Mouse (Mus musculus): Measurements from ENCODE around the gene Gm21411. TPM values are rescaled to one million over a fixed set of nuclear protein-coding genes. Genes with fewer than 3 reads are reported as not detected.
"Not testable (repeated sequence)": the region's sequence is repeated elsewhere in the genome, so short reads cannot be mapped to it uniquely, and the experiment has no call there.

The Gm21411 gene
- total RNA-seq (2021): not detected

DNA sequence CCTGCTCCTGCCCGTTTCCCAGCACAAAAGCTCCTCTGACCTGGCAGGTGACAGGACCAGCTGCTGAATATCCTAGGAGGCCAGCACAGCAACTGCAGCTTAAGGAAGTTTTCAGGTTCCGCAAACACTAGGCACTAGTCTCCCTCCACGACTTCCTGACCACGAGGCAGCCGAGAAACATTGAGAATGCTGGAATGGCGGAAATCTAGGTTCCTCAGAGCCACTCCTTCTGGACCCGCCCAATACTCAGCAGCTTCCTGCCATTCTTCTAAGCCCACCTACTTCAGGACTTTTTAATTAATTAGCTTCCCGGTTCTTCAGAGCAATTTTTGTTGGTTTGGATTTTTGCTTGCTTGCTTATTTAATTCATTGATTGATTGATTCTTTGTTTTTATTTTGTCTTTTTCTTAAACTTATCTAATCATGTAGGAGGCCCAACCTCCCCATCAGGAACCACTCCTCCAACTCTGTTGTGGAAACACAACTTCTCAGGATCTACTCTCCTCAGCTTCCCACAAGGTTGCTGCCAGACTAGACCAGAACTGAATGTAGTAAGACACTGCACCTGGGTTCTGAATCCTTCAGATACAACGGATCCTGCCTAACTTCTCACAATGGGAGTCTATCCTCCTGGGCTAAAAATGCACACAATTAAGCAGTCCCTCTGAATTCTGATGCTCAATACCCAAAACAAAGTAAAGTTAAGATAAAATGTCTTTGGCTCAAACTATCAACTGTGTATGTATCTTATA, at the start of gene Gm21411:
Gm21411 (minus strand) TSS at position 205 of the 752 bp plus-strand sequence.
- not testable (repeated sequence) for DNase-seq

DNA sequence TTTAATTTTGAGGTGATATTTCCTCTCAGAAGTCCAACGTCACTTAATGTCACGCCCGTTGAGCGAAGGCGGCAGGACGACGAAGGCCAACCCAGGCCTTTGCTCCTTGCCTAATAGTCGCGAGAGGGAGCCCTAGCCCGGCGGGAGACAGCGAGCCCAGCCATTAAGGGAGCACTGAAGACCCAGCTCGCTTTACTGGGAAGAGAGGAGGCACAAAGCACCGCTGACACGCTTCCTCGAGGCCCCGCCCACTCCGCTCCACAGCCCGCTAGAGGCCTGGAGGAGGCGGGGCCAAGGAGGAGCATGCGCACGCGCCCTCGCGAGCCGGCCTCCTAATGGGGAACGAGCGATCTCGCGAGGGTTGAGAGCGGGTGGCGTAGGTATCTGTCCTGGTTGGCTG, 32.3 kb upstream of the Gm21411 start:
- not testable (repeated sequence) for DNase-seq

DNA sequence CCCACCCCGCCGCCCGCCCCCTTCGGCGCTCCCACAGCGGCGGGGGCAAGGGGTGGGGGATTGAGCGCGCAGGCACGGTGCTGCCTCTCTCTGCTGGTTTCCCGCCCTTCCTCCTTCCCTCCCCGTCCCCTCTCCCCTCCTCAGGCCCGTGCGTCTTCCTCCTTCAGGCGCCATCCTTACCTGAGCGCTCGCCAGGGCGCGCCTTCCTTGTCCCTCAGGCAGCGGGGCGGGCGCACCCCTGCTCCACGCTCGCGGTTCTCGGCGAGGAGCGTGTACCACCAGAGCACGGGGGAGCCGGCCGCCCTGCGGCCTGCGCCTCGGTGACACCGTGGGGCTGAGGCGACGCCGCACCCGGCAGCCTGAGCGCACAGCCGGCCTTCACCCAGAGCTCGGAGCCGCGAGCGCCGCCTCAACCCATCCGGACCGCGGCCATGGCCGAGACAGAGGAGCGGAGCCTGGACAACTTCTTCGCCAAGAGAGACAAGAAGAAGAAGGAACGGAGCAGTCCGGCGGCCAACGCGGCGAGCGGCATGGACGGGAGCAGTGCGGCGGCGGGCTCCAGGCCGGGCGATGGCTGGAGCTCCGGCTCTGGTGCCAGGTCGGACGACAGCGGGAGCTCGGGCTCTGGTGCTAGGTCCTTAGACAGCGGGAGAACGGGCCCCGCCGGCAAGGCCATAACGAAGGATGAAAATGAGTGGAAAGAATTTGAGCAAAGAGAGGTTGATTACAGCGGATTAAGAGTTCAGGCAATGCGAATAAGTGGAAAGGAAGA, 23.1 kb upstream of the Gm21411 start:
- no peak for DNase-seq

DNA sequence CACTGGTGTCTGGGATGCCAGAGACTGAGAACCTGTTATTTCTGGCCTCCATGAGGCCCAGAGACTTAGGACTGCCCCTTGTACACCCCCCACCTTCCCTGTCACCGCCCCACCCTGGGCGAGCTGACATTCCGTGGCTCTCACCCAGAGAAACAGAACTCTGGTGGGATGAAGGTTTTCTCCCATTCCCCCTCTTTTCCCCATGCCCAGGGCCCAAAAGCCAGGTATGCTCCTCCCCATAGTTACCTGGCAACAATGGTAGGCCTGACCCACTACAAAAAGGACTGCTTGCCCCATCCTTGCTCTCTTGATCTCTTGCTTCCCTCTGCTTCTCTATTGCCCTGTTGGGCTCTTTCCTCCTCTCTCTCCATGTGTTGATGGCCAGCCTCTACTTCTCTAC, 5.8 kb upstream of the Gm21411 start:
- DNase-seq: no peak

DNA sequence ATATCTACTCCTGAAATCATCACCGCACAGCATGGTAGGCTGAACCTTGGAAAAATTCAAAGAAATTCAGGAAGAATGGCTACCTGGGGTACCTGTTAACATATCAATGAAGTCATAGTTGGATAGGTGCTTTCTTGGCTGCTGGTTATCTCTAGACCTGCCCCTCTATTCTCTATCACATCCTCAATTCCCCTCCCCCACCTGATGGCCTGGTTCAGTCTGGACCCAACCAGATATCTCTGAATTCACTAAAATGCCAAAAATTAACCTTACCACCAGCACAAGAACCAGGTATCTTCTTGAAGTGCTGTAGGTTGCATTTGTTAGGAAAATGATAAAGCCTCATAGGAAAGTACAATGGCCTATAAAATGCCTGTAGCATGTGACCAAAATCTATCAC, 1.3 kb downstream of the Gm21411 start:
- not testable (repeated sequence) for DNase-seq

DNA sequence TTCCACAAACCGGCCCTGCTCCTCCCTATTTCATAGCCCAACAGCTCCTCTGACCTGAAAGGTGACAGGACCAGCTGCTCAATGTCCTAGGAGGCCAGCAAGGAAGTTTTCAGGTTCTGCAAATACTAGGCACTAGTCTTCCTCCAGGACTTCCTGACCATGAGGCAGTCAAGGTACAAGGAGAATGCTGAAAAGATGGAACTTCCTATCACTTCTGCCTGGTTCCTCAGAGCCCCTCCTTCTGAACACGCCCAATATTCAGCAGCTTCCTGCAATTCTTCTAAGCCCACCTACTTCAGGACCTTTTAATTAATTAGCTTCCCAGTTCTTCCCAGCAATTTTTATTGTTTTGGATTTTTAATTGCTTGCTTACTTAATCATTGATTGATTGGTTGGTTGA, 4.6 kb downstream of the Gm21411 start:
- DNase-seq: not testable (repeated sequence)

DNA sequence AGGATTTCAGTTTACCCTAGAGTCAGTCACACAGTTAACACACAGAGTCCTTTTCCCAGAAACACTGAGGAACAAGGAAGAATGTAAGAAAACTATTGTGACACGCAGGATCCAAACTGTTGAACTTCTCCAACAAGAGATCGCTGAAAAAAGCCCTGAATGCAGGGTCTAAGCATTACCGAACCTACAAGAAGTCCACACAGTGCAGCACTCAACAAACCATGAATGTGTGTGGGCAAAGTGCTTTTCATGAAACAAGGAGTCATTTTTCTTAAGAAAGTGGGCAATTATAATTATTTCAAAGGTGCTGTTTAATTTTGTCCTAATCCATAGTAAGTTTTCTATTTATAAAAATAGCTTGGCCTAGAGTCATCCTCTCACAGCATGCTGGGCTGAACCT, 6.3 kb downstream of the Gm21411 start:
- DNase-seq: not testable (repeated sequence)

Other genes starting within 250 kb of the Gm21411 start
- not detected for gene Zfp989, start 62.4 kb upstream of the Gm21411 start, total RNA-seq (2021)
- gene Rex2, start 112.3 kb upstream of the Gm21411 start, total RNA-seq (2021): under 1 TPM; 0.50 to 0.83 TPM
- gene Zfp991, start 222.4 kb upstream of the Gm21411 start, total RNA-seq (2021): 10 to 100 TPM; 11.3 to 13.1 TPM

Data from heart, postnatal 4 days (tissue).